Mouse (Mus musculus): Measurements from ENCODE around the gene Ccnd1.

DNA sequence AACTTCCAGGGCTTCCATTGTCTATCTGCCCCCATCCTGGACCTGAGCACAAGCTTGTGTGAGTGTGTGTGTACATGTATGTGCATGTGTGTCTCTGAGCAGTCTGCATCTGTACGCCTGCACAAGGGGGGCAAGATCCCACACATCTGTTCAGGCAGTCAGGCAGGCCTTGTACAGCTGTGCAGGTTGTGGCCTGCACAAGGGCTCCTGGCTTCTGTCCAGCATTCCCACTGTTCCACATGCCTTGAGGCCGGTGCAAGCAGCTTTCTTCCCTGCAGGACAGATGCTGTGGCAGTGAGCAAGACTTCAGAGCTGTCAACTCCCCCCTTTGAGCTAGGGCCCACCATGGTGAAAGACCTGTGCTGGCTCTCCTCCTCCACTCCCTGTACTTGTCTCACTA is 56.6 kb downstream of the Ccnd1 start:
- TF ChIP-seq POLR2A (IDR thresholded peaks at IDR 0.05; ENCODE audit: borderline replicate concordance, extremely low read depth, low read depth, low read length) = no peak
- no peak for TF ChIP-seq CTCF (IDR thresholded peaks at IDR 0.05; ENCODE audit: insufficient read depth, low read length)
